9 mouse cellular contexts compared by ENCODE assay signal in the genomic region with DNA sequence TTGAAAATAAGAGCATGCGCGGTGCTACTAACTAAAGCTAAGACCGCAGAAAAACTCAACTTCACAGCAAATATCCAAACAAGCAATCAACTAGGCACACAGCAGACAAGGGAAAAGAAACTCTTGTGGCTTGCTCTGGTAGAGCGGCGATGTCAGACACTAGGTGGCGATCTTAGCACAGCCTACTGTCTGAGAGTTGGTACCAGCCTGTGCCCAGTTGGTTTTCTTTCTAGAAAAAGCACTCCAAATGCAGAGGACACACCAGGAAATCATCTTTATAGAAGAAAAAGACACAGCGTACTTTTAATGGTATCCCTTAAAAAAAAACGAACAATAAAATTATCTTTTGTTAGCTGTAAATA.
DNase-seq lines count a peak whose midpoint lies in the region; ATAC-seq and TF ChIP-seq lines count a peak whose summit lies in the region.
"Had no signal": no experiment of that assay in that cellular context is flagged by ENCODE, and none has a peak within 500 bp of the region (broad histone marks: within the 10 kb centered on the region; RNA-seq: fewer than 3 reads in every experiment).

No protein-coding gene starts in this region.

- H3K27me3 ChIP-seq in heart, postnatal 0 days (ENCODE audit: control insufficient read depth, insufficient read depth, low read length): no peaks in the 10 kb centered on the region
- no peaks in the 10 kb centered on the region for H3K27me3 ChIP-seq in splenic B cell, adult 2 months (ENCODE audit: control insufficient read depth, insufficient read depth, low read length, poor library complexity, severe bottlenecking)

- TF ChIP-seq CTCF in gastrocnemius, adult 2 months (IDR thresholded peaks at IDR 0.05): peak; percentile 94; the same call in 1 of the 2 replicates
- TF ChIP-seq CTCF in cortical plate, adult 2 months (IDR thresholded peaks at IDR 0.05; ENCODE audit: extremely low read depth, insufficient read depth, low read length): peak; percentile 90
- peak; percentile 88 for TF ChIP-seq CTCF in heart, postnatal 0 days (IDR thresholded peaks at IDR 0.05; ENCODE audit: low read depth)

- H3K4me3 ChIP-seq in gastrocnemius, adult 2 months: no peak overlapping the region
- H3K4me3 ChIP-seq in cortical plate, adult 2 months (ENCODE audit: insufficient read depth, low read length): no peak overlapping the region
- no peak overlapping the region for H3K4me3 ChIP-seq in heart, postnatal 0 days (ENCODE audit: low read depth, low read length)
- H3K4me3 ChIP-seq: lung, embryonic 15.5 days had no signal

- ATAC-seq in heart, postnatal 0 days (ENCODE audit: insufficient read depth, low read depth): no peak
- peak; percentile 96 for ATAC-seq in megakaryocyte progenitor cell, adult 5-6 weeks (replicated peaks; ENCODE audit: poor library complexity)

- TF ChIP-seq EP300 in heart, postnatal 0 days (IDR thresholded peaks at IDR 0.05; ENCODE audit: low read depth): no peak

- no peak overlapping the region for H3K9ac ChIP-seq in heart, postnatal 0 days (replicated peaks; ENCODE audit: low read depth, low read length)
- H3K9ac ChIP-seq: lung, embryonic 15.5 days had no signal

- peak; percentile 51 for DNase-seq in gastrocnemius, adult 2 months
- no peak for DNase-seq in gastrocnemius, adult 8-10 months (ENCODE audit: low spot score in 2 of 2)
- peak; percentile 78 for DNase-seq in NIH3T3 (ENCODE audit: low read depth)
- peak; percentile 60 for DNase-seq in heart, postnatal 0 days (ENCODE audit: low spot score)
- peak; percentile 65 to 76 for DNase-seq in layer of hippocampus, postnatal 14 days (ENCODE audit: low spot score in 2 of 2)
- peak; percentile 43 for DNase-seq in splenic B cell, adult 2 months (ENCODE audit: low read depth, low spot score)

- TF ChIP-seq POLR2A in cortical plate, adult 2 months (IDR thresholded peaks at IDR 0.05; ENCODE audit: extremely low read depth, insufficient read depth, low read length): no peak

- H3K9me3 ChIP-seq in heart, postnatal 0 days (replicated peaks; ENCODE audit: control insufficient read depth, low read length): 0 out of 2 replicates have a peak, but pooled peaks cover 3% of the 10 kb centered on the region
- H3K9me3 ChIP-seq: lung, embryonic 15.5 days had no signal

- H3K4me1 ChIP-seq in cortical plate, adult 2 months (ENCODE audit: control insufficient read depth, insufficient read depth, low read length): no peaks in the 10 kb centered on the region
- H3K4me1 ChIP-seq in heart, postnatal 0 days (ENCODE audit: control insufficient read depth, insufficient read depth): no peaks in the 10 kb centered on the region

- H3K36me3 ChIP-seq in heart, postnatal 0 days (replicated peaks; ENCODE audit: control insufficient read depth, insufficient read depth, low read length): no peaks in the 10 kb centered on the region
- H3K36me3 ChIP-seq in splenic B cell, adult 2 months (ENCODE audit: control insufficient read depth, insufficient read depth, low read length, poor library complexity, severe bottlenecking): no peaks in the 10 kb centered on the region
- H3K36me3 ChIP-seq: lung, embryonic 15.5 days had no signal

- 13% methylated on average over 8 of the region's 8 CpGs for WGBS in heart, postnatal 0 days

- no peak overlapping the region for H3K27ac ChIP-seq in gastrocnemius, adult 2 months
- H3K27ac ChIP-seq in cortical plate, adult 2 months (ENCODE audit: insufficient read depth, low read length): no peak overlapping the region
- no peak overlapping the region for H3K27ac ChIP-seq in heart, postnatal 0 days (ENCODE audit: low read depth)
- H3K27ac ChIP-seq: lung, embryonic 15.5 days had no signal

- intact Hi-C loops in gastrocnemius, adult 2 months (cut with DNase I): loop anchor here (1.0 to 10.0 kb wide), 4 partner anchors 256 to 682 kb away; partner anchors contain the start of gene Clock

- no peak overlapping the region for H3K4me2 ChIP-seq in heart, postnatal 0 days (ENCODE audit: low read depth, low read length)
- H3K4me2 ChIP-seq: lung, embryonic 15.5 days had no signal

Comparison
In these comparisons a context has a peak if more than half of its experiments do, and no peak if none do; other contexts are left out.
1. DNase-seq: peak in gastrocnemius, adult 2 months (single experiment), NIH3T3 (single experiment), heart, postnatal 0 days (single experiment), layer of hippocampus, postnatal 14 days (2 of 2) and splenic B cell, adult 2 months (single experiment); none in gastrocnemius, adult 8-10 months (0 of 2).
2. Peak in every context shown above with its lines, with median percentiles within 50 percentile points of each other: CTCF ChIP-seq.